Mouse (Mus musculus): ENCODE data around the gene Slc20a1. TPM values are rescaled to one million over a fixed set of nuclear protein-coding genes. Genes with fewer than 3 reads are reported as not detected.

Slc20a1 gene
- polyA plus RNA-seq, 1 experiment from 2014 or later = 45.8 TPM

DNA sequence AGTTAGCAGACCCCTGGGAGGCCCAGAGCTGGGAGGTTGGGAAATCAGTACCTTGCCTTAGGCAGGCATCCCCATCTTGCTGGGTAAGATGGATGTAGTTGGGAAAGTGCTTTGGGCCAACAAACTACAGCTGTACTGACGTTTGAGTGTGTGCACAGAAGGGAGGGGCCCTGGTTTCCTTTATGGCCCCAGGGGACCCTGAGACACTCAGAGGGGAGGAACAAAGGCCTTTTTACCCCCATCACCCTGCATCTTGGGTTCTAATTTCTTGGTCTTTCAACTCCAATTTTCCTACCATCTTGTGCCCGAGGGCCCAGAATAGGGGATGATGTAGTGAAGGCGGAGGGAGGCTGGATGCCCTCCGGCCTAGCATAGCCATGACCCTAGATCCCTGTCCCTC is 57.4 kb downstream of the Slc20a1 start:
- no peak overlapping the region for H3K27ac ChIP-seq (ENCODE audit: poor library complexity, severe bottlenecking)
- no peak for ATAC-seq (ENCODE audit: insufficient number of reproducible peaks, low FRiP score)
- 81% methylated on average over 4 of the region's 4 CpGs for WGBS

DNA sequence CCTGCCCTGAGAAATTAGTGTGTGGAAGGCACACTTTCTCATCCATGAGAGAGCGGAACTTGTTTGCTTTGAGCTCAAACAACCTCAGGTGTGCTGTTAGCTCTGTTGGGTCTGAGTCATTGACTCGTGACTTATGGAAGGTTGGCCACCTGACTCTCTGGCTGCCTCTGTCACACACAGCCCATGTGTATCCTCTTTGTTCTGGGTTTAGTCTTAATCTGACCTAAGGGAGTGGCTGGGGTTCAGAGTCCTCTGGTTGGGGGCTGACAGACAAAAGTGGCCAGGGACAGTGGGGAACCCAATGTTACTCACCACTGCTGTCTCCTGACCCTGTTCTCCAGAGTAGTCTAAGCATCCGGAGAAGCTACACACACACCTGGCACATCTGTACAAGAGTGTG is 59.5 kb downstream of the Slc20a1 start:
- Histone ChIP-seq H3K4me3 (no peak overlapping the region), H3K27me3 (replicated peaks) (no peaks in the 10 kb centered on the region), H3K4me1 (replicated peaks) (no peaks in the 10 kb centered on the region), H3K9ac (no peak overlapping the region), H3K4me2 (no peak overlapping the region), H3K27ac (ENCODE audit: poor library complexity, severe bottlenecking) (no peak overlapping the region), H3K36me3 (no peaks in the 10 kb centered on the region), H3K9me3 (replicated peaks) (no peaks in the 10 kb centered on the region)
- WGBS = 86% methylated on average over 3 of the region's 3 CpGs
- ATAC-seq (ENCODE audit: insufficient number of reproducible peaks, low FRiP score) = peak; percentile 26; the same call in 1 of the 2 replicates

More for the DNA sequence above, 57.4 kb downstream of the Slc20a1 start:
- H3K4me3 ChIP-seq = no peak overlapping the region
- H3K9ac ChIP-seq = no peak overlapping the region
- no peaks in the 10 kb centered on the region for H3K27me3 ChIP-seq (replicated peaks)
- H3K4me1 ChIP-seq (replicated peaks) = no peaks in the 10 kb centered on the region
- no peaks in the 10 kb centered on the region for H3K36me3 ChIP-seq
- H3K9me3 ChIP-seq (replicated peaks) = no peaks in the 10 kb centered on the region
- H3K4me2 ChIP-seq = no peak overlapping the region

DNA sequence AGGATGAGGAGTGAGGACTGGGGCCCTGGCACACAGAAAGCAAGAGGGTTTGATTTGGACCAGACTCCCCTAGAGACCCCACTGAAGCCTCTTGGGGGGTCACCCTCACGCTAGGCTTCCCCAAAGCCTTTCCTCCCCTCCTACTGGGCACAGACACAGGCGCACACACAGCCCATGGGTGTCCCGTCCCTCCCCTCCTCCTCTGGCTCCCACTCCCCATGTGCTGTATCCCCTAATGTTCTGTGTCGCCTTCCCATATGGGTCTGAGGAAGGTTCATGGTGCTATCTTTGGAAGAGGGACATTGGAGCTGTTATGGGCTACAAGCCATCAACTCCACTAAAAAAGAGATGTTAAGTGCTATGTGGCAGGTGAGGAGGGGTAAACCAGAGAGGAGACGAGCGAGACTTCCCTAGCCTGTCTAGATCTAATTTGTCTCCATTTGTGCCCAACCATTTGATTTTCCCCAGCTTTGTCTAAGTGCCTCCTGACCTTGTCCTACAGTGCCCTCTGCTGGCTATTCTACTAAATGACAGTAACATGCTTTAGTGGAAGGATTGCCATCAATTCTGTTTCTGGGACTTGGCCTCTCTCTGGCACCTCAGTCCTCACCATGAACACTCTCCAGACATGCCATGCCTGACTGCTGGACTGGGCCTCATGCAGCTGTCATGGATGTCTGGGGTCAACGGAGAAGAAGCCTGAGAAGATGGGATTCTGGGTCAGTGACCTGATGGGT is 60.1 kb downstream of the Slc20a1 start:
- Histone ChIP-seq H3K4me2 (no peak overlapping the region), H3K36me3 (no peaks in the 10 kb centered on the region), H3K27me3 (replicated peaks) (no peaks in the 10 kb centered on the region), H3K4me1 (replicated peaks) (no peaks in the 10 kb centered on the region), H3K9ac (no peak overlapping the region), H3K4me3 (no peak overlapping the region), H3K9me3 (replicated peaks) (no peaks in the 10 kb centered on the region), H3K27ac (ENCODE audit: poor library complexity, severe bottlenecking) (no peak overlapping the region)
- no peak; the same call in 1 of the 2 replicates for ATAC-seq (ENCODE audit: insufficient number of reproducible peaks, low FRiP score)
- WGBS = 35% methylated on average over 7 of the region's 7 CpGs

DNA sequence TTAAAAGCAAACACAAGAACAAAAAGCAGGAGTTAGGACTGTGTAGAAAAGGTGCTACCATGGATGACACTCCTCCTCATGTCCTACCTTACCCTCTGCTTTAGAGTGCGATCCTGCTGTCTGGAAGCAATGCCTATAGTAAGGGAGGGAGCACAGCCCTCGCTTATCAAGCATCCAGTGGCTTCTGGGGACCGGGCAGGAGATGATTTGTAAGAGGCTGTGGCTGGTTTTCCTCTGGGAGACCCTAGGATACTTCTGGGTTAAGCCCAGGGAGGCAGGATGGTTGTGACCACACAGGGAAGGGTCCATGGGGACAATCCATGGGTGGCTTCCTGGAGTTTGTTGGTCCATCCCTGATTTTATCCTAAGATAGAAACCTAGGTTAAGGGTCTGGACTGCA is 62.1 kb downstream of the Slc20a1 start:
- no peaks in the 10 kb centered on the region for H3K36me3 ChIP-seq
- H3K27me3 ChIP-seq (replicated peaks) = no peaks in the 10 kb centered on the region
- H3K27ac ChIP-seq (ENCODE audit: poor library complexity, severe bottlenecking) = no peak overlapping the region
- no peak overlapping the region for H3K4me2 ChIP-seq
- ATAC-seq (ENCODE audit: insufficient number of reproducible peaks, low FRiP score) = no peak
- no peaks in the 10 kb centered on the region for H3K4me1 ChIP-seq (replicated peaks)
- H3K9ac ChIP-seq = no peak overlapping the region
- no peak overlapping the region for H3K4me3 ChIP-seq
- H3K9me3 ChIP-seq (replicated peaks) = no peaks in the 10 kb centered on the region
- 53% methylated on average over 3 of the region's 3 CpGs for WGBS

Other genes starting within 250 kb of the Slc20a1 start
- 1.5 and 2.5 TPM in 2 replicates for gene Zc3h6, start 231.4 kb upstream of the Slc20a1 start, polyA plus RNA-seq (2016; fragmentation: Nextera tagmentation; extraction: Ambion mirVana)
- 13.5 and 15.6 TPM in 2 replicates for gene Gm10762, start 231.0 kb upstream of the Slc20a1 start, polyA plus RNA-seq (2016; fragmentation: Nextera tagmentation; extraction: Ambion mirVana)
- 0.08 TPM in 1 of 2 replicates, not detected in the other for gene Vinac1, start 150.6 kb upstream of the Slc20a1 start, polyA plus RNA-seq (2016; fragmentation: Nextera tagmentation; extraction: Ambion mirVana)
- 7.9 and 8.3 TPM in 2 replicates for gene Ttl, start 132.8 kb upstream of the Slc20a1 start, polyA plus RNA-seq (2016; fragmentation: Nextera tagmentation; extraction: Ambion mirVana)
- gene Polr1b, start 97.8 kb upstream of the Slc20a1 start, polyA plus RNA-seq (2016; fragmentation: Nextera tagmentation; extraction: Ambion mirVana) = 21.0 and 21.1 TPM in 2 replicates
- 16.6 and 16.9 TPM in 2 replicates for gene Chchd5, start 69.1 kb upstream of the Slc20a1 start, polyA plus RNA-seq (2016; fragmentation: Nextera tagmentation; extraction: Ambion mirVana)
- gene Ckap2l, start 98.4 kb downstream of the Slc20a1 start, polyA plus RNA-seq (2016; fragmentation: Nextera tagmentation; extraction: Ambion mirVana) = 47.3 and 51.6 TPM in 2 replicates
- gene Il1a, start 111.2 kb downstream of the Slc20a1 start, polyA plus RNA-seq (2016; fragmentation: Nextera tagmentation; extraction: Ambion mirVana) = not detected in 2 replicates
- gene Il1b, start 172.4 kb downstream of the Slc20a1 start, polyA plus RNA-seq (2016; fragmentation: Nextera tagmentation; extraction: Ambion mirVana) = 0.17 TPM in 1 of 2 replicates, not detected in the other

Measured in heart, embryonic 12.5 days (tissue).